Mouse (Mus musculus): ENCODE results near the gene 1700013G24Rik. TPM values are rescaled to one million over a fixed set of nuclear protein-coding genes. Genes with fewer than 3 reads are reported as not detected.
A peak's percentile ranks its signal among the peaks of the same experiment; 100 is the strongest.

1700013G24Rik gene
- polyA plus RNA-seq, 1 experiment from 2014 or later = not detected

DNA sequence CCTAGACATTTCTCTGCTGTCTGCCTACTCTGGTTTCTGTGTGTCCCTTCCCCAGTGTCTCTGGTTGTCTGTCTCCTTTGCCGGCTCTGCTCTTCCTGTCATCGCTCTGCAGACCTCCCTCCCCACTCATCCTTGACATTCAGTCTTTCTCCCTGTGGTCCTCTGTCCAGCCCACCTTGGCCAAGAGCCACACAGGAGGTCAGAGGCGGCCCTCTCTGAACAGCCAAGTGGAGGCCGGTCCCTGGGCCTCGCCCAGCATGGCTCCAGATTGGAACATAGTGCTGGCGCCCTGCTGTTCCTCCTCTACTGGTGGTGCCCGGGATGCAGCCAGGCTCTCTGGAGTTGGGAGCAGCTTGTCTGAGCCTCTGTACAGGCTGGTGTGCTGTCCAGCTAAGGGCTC, 49.7 kb downstream of the 1700013G24Rik start:
- Histone ChIP-seq H3K9ac (ENCODE audit: low read length) (no peak overlapping the region), H3K4me1 (ENCODE audit: control insufficient read depth, insufficient read depth, low read length) (peaks cover 53% of the 10 kb centered on the region), H3K4me3 (ENCODE audit: low read length) (no peak overlapping the region), H3K9me3 (replicated peaks; ENCODE audit: control insufficient read depth, low read length) (no peaks in the 10 kb centered on the region), H3K27ac (ENCODE audit: low read length) (no peak overlapping the region), H3K4me2 (ENCODE audit: low read depth, low read length) (no peak overlapping the region), H3K27me3 (ENCODE audit: control insufficient read depth, insufficient read depth, low read length) (no peaks in the 10 kb centered on the region), H3K36me3 (ENCODE audit: control insufficient read depth, insufficient read depth) (peaks cover 36% of the 10 kb centered on the region)
- ATAC-seq (replicated peaks; ENCODE audit: extremely low read depth, insufficient read depth, low FRiP score) = no peak
- whole genome bisulfite sequencing = 53% methylated on average over 7 of the region's 7 CpGs

DNA sequence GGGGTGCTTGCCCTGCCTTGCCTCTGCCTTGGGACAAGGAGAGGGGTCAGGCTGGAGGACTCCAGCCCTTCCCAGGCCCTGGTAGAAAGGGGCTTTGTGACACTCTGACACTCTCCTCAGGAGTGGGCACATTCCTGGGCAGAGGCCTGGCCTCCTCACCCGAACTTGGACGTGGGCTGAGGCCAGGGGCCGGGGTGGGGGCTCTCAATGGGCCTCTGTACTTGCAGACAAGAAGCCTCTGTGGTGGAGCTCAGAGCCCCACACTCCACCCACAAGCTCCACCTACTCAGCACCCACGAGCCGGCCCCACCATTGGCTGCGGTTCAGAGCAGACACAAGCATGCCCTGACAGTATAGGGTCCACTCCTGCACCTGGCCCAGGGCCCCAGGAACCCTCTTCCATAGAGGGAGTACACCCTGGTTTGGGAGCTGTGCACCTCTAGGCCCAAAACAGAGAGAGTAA, 50.5 kb downstream of the 1700013G24Rik start:
- no peak overlapping the region for H3K4me3 ChIP-seq (ENCODE audit: low read length)
- 64% methylated on average over 6 of the region's 6 CpGs for WGBS
- H3K9me3 ChIP-seq (replicated peaks; ENCODE audit: control insufficient read depth, low read length) = no peaks in the 10 kb centered on the region
- no peak for ATAC-seq (replicated peaks; ENCODE audit: extremely low read depth, insufficient read depth, low FRiP score)
- H3K36me3 ChIP-seq (ENCODE audit: control insufficient read depth, insufficient read depth) = peaks cover 43% of the 10 kb centered on the region
- H3K27me3 ChIP-seq (ENCODE audit: control insufficient read depth, insufficient read depth, low read length) = no peaks in the 10 kb centered on the region
- no peak overlapping the region for H3K4me2 ChIP-seq (ENCODE audit: low read depth, low read length)
- peaks cover 46% of the 10 kb centered on the region for H3K4me1 ChIP-seq (ENCODE audit: control insufficient read depth, insufficient read depth, low read length)
- H3K9ac ChIP-seq (ENCODE audit: low read length) = no peak overlapping the region
- H3K27ac ChIP-seq (ENCODE audit: low read length) = 0 out of 2 replicates have a peak overlapping the region, but pooled peaks have one; percentile 9

Other genes starting within 250 kb of the 1700013G24Rik start
- gene Wnt4, start 175.8 kb upstream of the 1700013G24Rik start, polyA plus RNA-seq (2015; fragmentation: Nextera tagmentation; extraction: Ambion mirVana) = 0.65 and 0.71 TPM in 2 replicates
- gene Cdc42, start 95.6 kb upstream of the 1700013G24Rik start, polyA plus RNA-seq (2015; fragmentation: Nextera tagmentation; extraction: Ambion mirVana) = 497 and 514 TPM in 2 replicates
- gene Cela3a, start 43.5 kb upstream of the 1700013G24Rik start, polyA plus RNA-seq (2015; fragmentation: Nextera tagmentation; extraction: Ambion mirVana) = not detected in 2 replicates
- gene Cela3b, start 22.7 kb upstream of the 1700013G24Rik start, polyA plus RNA-seq (2015; fragmentation: Nextera tagmentation; extraction: Ambion mirVana) = 0.35 TPM in 1 of 2 replicates, not detected in the other
- gene Hspg2, start 15.5 kb downstream of the 1700013G24Rik start, polyA plus RNA-seq (2015; fragmentation: Nextera tagmentation; extraction: Ambion mirVana) = 52.0 and 56.3 TPM in 2 replicates
- gene Ldlrad2, start 121.3 kb downstream of the 1700013G24Rik start, polyA plus RNA-seq (2015; fragmentation: Nextera tagmentation; extraction: Ambion mirVana) = 0.41 TPM in 1 of 2 replicates, not detected in the other
- gene Usp48, start 140.5 kb downstream of the 1700013G24Rik start, polyA plus RNA-seq (2015; fragmentation: Nextera tagmentation; extraction: Ambion mirVana) = 32.5 and 34.8 TPM in 2 replicates
- gene Rap1gap, start 211.4 kb downstream of the 1700013G24Rik start, polyA plus RNA-seq (2015; fragmentation: Nextera tagmentation; extraction: Ambion mirVana) = 9.7 and 9.8 TPM in 2 replicates

All from heart, embryonic 16.5 days (tissue).